Mouse (Mus musculus) natural killer cell, adult 2 months (primary cell): ENCODE measurements around the gene Ednra.

Experiments
- DNase-seq, 2 experiments: peaks; one replicate each; pipeline ENCODE4 v3.0.0; 2022; ENCODE audit warnings: low spot score in 2 of 2

Ednra gene

DNA sequence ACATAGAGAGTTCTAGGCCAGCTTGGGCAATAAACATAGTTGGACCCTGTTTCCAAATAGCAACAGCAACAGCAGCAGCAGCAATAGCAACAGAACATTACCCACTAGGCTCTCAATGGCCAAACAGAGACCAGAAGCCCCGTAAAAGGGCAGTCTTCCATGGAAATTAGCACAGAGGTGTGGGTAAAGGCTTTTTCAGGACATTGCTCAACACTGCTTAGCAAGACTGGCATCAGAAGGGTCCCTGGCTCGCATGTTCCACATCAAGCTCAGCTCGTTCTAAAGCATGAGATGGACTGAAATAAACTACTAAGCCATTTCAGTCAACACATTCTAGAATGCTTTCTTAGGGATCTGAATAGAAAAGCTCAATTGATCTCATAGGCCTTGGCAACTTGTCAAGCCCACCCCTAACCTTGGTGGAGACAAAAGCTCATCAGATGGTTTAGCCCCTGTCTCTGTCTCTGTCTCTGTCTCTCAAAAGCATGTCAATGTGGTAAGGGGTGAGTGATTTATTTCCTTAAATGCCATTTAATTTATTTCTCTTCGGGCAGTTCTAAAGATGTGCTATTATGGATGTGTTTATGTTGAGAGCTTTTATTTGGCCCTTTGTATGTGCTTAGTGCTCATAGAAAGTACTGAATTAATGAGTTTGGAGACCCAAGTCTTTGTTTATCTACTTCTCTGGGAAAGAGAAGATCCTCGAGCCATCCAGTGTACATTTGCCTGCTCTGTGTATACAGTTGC lies 84.0 kb downstream of the Ednra start:
- no peak for DNase-seq

GRCm38 (mm10) chr8:77637593-77637992 lies 86.7 kb downstream of the Ednra start:
- no peak for DNase-seq

GRCm38 (mm10) chr8:77634035-77634434 lies 90.2 kb downstream of the Ednra start:
- DNase-seq, result no peak

GRCm38 (mm10) chr8:77633211-77633610 lies 91.1 kb downstream of the Ednra start:
- DNase-seq, result no peak

- no peak for DNase-seq
Measured at GRCm38 (mm10) chr8:77630691-77631090, 93.6 kb downstream of the Ednra start.

DNA sequence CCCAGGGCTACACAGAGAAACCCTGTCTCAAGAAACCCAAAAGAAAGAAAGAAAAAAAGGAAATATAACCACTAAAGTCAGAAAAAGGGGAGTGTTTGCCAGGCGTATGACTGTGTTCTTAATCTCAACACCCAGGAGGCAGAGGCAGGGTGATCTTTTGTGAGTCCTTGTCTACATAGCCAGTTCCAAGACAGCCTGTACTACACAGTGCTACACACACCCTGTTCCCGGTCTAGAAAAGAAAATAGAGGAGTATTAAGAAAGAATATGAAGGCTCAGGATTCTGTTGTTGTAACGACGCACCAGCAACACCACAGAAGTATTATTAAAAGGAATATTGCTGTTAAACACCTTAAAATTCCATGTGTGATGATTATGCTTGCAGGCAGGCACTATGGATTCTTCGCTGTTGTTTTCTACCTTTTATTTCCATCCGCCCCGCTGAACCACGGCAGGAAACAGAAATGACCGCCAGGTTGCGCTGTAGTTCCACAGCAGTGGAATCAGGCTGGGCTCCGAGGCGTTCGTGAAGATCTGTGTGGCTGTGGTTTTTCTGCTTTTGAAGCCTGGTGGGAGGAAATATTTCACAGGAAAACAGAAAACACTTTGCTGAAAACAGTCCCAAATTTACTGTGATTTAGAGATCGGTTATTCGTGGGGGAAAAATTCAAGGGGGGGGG lies 94.3 kb downstream of the Ednra start:
- peak; percentile 34 to 60 for DNase-seq

- no peak for DNase-seq
Measured at GRCm38 (mm10) chr8:77623677-77624209, 100.5 kb downstream of the Ednra start.

DNA sequence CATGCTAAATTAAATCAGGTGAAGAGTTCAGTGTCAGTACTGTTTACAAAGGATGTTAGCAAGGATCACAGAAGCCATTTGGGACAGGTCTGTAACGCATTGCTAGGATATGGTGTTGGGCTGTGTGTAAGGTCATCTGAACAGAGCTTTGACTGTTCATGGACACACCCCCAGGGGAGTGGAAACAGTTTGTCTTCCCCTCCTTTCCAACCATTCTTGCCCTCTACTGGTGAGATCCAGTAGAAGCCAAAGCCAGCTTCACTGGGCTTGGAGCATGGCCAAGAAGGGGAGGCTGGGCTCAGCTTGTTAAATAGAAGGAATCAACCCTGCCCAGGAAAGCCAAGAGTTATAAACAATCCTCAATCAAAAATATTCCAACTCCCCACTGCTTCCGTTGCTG lies 106.3 kb downstream of the Ednra start:
- no peak for DNase-seq
